Mouse (Mus musculus) limb, embryonic 12.5 days (tissue): ENCODE measurements around the gene Baz1b. TPM values are rescaled to one million over a fixed set of nuclear protein-coding genes. Genes with fewer than 3 reads are reported as not detected.

ENCODE experiments used
- ATAC-seq: fragments of 200-750 bp; cut with Nextera tagmentation; 2 replicates; pipeline ENCODE4 v1.8.0; 2017; ENCODE audit warnings: low read depth, moderate TSS enrichment; ENCODE audit not compliant: insufficient number of reproducible peaks, insufficient read depth, low FRiP score, low TSS enrichment
- H3K27ac ChIP-seq: fragments of 300-500 bp; sonication (generic); 2 replicates; pipeline ENCODE4 v1.5.1; 2016; ENCODE audit warnings: mild to moderate bottlenecking, moderate library complexity
- H3K27me3 ChIP-seq: fragments of 300-500 bp; sonication (generic); 2 replicates; pipeline ENCODE4 v1.6.1; 2016; ENCODE audit warnings: mild to moderate bottlenecking, moderate library complexity
- H3K36me3 ChIP-seq: fragments of 300-500 bp; sonication (generic); 2 replicates; pipeline ENCODE4 v1.6.1; 2016; ENCODE audit warnings: mild to moderate bottlenecking, moderate library complexity
- H3K4me1 ChIP-seq: fragments of 300-500 bp; sonication (generic); replicated peaks from 2 replicates; pipeline ENCODE4 v1.6.1; 2016
- H3K4me2 ChIP-seq: fragments of 300-500 bp; sonication (generic); 2 replicates; pipeline ENCODE4 v1.6.1; 2016; ENCODE audit warnings: mild to moderate bottlenecking, moderate library complexity
- H3K4me3 ChIP-seq: fragments of 300-500 bp; sonication (generic); replicated peaks from 2 replicates; pipeline ENCODE4 v1.5.1; 2016; ENCODE audit warnings: mild to moderate bottlenecking
- H3K9ac ChIP-seq: fragments of 300-500 bp; sonication (generic); replicated peaks from 2 replicates; pipeline ENCODE4 v1.6.1; 2016; ENCODE audit warnings: mild to moderate bottlenecking, moderate library complexity
- H3K9me3 ChIP-seq: fragments of 300-500 bp; sonication (generic); 2 replicates; pipeline ENCODE4 v1.6.1; 2016; ENCODE audit warnings: mild to moderate bottlenecking, moderate library complexity
- WGBS: fragments of 180-500 bp; shearing (Covaris S2); methylation state at CpG from one replicate; pipeline ENCODE4 v1.1.7; 2016; 5-methylcytosine and 5-hydroxymethylcytosine counted together
- polyA plus RNA-seq: library from polyadenylated mRNA; unstranded; fragments of >200 nt; fragmentation: Nextera tagmentation; extraction: Ambion mirVana; gene quantifications from 2 replicates; pipeline ENCODE4 v1.2.1, GENCODE M21; 2016

The Baz1b gene
- polyA plus RNA-seq, 1 experiment from 2014 or later = 73.6 TPM

DNA sequence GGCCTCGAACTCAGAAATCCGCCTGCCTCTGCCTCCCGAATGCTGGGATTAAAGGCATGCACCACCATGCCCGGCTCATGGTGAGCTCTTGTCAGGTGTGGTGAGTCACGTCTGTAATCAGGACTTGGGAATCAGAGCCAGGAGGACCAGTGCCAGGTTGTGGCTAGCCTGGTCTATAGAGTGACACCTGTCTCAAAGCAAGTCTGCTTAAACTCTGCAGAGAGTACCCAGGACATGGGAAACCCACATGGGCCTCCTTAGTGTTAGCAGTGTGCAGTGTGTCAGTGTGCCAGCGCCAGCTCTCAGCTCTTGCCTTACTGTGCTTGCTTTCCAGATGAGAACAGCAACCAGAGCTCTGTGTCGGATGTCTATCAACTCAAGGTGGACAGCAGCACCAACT is 7.4 kb upstream of the Baz1b start:
- no peak overlapping the region for H3K4me3 ChIP-seq
- H3K27me3 ChIP-seq = no peaks in the 10 kb centered on the region
- H3K36me3 ChIP-seq = peaks cover 75% of the 10 kb centered on the region
- no peak for ATAC-seq
- H3K9me3 ChIP-seq = no peaks in the 10 kb centered on the region
- no peaks in the 10 kb centered on the region for H3K4me1 ChIP-seq
- WGBS = 91% methylated on average over 7 of the region's 7 CpGs
- no peak overlapping the region for H3K27ac ChIP-seq
- H3K9ac ChIP-seq = no peak overlapping the region
- no peak overlapping the region for H3K4me2 ChIP-seq

DNA sequence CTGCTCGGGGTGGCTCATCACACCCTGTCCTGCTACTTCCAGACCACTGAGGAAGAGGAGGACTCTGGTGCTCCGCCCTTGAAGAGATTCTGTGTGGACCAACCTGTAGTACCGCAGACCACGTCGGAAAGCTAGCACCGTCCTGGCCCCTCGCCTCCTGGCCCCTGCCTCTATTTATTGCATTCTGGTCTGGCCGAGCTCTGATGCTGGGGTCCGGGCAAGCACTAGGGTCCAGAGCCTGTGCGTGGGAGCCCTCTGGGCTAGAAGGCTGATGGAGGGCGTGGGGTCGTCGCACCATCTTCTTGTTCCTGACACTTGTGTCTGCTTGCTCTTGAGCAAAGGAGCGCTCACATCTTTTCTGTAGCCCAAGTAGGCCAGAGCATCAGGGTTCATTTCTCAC is 6.3 kb upstream of the Baz1b start:
- Histone ChIP-seq H3K36me3 (peaks cover 67% of the 10 kb centered on the region), H3K4me1 (no peaks in the 10 kb centered on the region), H3K9ac (no peak overlapping the region), H3K4me3 (no peak overlapping the region), H3K27ac (no peak overlapping the region), H3K27me3 (no peaks in the 10 kb centered on the region), H3K4me2 (no peak overlapping the region), H3K9me3 (no peaks in the 10 kb centered on the region)
- ATAC-seq = no peak
- 92% methylated on average over 14 of the region's 14 CpGs for WGBS

DNA sequence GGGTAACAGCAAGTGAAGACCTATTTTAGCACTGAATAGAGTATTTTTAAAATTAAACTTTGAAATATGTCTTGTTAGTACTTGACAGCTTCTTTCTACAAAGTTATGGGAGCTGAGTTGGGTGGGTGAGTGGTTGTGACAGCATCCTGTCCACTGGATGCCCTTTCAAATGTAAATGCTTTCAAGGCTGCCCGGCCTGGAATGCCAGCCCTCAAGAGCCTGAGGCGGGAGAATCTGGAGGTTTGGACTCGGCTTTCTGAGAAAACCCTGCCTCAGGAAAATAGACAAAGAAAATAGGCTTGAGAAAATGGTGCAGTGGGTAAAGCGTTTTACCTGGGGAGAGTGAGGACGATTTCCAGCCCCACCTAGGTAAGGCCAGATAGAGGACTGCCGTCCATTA is 5.3 kb upstream of the Baz1b start:
- no peak for ATAC-seq
- WGBS = 82% methylated on average over 6 of the region's 6 CpGs
- Histone ChIP-seq H3K27me3 (no peaks in the 10 kb centered on the region), H3K4me1 (no peaks in the 10 kb centered on the region), H3K9ac (no peak overlapping the region), H3K4me3 (no peak overlapping the region), H3K36me3 (peaks cover 61% of the 10 kb centered on the region), H3K4me2 (no peak overlapping the region), H3K27ac (no peak overlapping the region), H3K9me3 (no peaks in the 10 kb centered on the region)

DNA sequence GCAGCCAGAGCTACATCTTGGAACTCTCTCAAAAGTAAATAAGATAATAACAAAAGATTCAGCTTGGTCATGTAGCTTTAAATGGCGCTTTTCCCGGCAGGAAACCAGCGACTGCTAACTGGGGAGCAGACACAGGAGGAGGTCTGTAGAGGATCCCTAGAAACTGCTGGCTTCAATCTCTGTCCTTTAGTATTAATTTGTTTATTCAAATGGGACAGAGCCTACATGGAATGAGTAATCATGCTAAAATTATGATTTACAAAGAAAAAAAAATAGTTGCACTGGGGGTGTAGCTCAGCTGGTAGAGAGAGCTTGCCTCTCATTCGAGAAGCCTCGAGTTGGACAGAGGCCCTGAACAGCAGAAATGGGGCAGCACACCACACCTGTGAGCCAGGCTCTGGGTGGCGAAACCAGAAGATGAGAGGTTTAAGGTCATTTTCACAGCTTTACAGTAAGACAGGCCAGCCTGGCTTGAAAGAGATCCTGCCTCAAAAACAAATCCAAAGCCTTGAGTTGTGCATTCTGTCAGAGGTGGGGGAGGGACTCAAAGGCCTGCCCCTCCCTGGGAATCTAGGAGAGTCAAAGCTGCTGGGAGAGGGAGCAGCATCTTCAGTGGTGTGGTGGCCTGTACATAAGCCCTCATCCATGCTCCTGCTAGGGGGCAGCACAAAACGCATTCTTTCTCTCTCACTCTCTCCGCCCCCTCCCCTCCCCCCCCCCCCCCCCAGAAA is 3.8 kb upstream of the Baz1b start:
- H3K9ac ChIP-seq = no peak overlapping the region
- H3K4me2 ChIP-seq = no peak overlapping the region
- ATAC-seq = no peak
- H3K27ac ChIP-seq = no peak overlapping the region
- no peaks in the 10 kb centered on the region for H3K9me3 ChIP-seq
- peaks cover 46% of the 10 kb centered on the region for H3K36me3 ChIP-seq
- no peaks in the 10 kb centered on the region for H3K4me1 ChIP-seq
- H3K27me3 ChIP-seq = no peaks in the 10 kb centered on the region
- no peak overlapping the region for H3K4me3 ChIP-seq
- 57% methylated on average over 8 of the region's 8 CpGs for WGBS

DNA sequence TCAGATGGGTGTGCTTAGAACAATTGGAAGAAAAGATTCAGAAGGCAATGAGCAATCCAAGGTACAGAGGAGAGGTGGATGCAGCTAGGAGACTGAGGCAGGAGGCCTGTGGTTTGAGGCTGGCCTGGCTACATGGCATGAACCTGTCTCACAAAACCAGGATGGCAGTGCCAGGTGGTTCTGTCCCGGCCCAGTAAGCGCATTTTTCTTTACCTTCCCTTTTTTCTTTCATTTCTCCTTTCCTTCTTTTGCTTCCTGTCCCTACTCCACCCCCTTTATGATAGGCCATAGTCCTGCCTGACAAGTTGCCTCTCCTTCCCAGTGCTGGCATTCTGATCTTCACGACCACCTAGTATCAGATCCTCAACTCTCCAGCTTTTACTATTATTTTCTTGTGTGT is 2.0 kb upstream of the Baz1b start:
- Histone ChIP-seq H3K9ac (no peak overlapping the region), H3K4me3 (no peak overlapping the region), H3K27ac (no peak overlapping the region), H3K4me1 (peaks cover 14% of the 10 kb centered on the region), H3K36me3 (peaks cover 37% of the 10 kb centered on the region), H3K4me2 (no peak overlapping the region), H3K9me3 (no peaks in the 10 kb centered on the region), H3K27me3 (no peaks in the 10 kb centered on the region)
- WGBS = 95% methylated on average over 3 of the region's 3 CpGs
- ATAC-seq = no peak

DNA sequence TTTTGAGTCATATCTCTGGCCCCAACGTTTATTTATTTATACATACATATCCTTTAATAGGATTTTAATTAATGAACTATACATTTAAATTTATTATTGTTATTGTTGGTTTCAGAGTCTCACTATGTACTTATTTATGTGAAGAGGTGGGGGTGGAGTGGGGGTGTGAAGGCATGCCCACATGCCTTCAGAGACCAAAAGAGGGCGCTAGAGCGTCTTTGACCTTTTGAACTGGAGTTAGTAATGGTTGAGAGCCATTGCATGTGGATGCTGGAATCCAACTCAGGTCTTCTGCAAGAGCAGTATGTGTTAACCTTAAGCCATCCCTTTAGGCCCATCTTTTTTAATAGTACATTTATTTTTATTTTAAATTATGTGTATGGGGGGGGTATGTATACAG is 1.5 kb upstream of the Baz1b start:
- H3K4me2 ChIP-seq = no peak overlapping the region
- no peaks in the 10 kb centered on the region for H3K27me3 ChIP-seq
- H3K36me3 ChIP-seq = peaks cover 37% of the 10 kb centered on the region
- H3K4me1 ChIP-seq = peaks cover 18% of the 10 kb centered on the region
- no peak overlapping the region for H3K9ac ChIP-seq
- no peak overlapping the region for H3K4me3 ChIP-seq
- H3K9me3 ChIP-seq = no peaks in the 10 kb centered on the region
- WGBS = 43% methylated on average over 3 of the region's 3 CpGs
- no peak for ATAC-seq
- no peak overlapping the region for H3K27ac ChIP-seq

DNA sequence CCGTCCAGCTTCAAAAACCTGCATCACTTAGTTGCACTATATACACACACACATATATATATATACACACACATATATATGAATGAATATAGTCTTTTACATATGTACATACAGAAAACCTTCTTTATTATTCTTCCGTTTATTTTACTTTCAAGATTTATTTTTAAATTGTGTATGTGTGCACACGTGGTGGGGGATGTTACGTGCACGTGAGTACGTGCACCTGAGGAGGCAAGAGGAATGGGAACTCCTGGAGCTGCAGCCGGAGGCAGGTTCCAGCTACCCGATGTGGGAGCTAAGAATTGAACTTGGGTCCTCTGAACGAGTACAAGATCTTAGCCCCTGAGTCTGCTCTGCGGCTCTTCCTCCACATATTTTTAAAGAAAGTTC is 838 bp upstream of the Baz1b start:
- Histone ChIP-seq H3K36me3 (peaks cover 33% of the 10 kb centered on the region), H3K9ac (peak overlapping the region; percentile 98), H3K27ac (peak overlapping the region; percentile 99), H3K4me2 (peak overlapping the region; percentile 73), H3K27me3 (no peaks in the 10 kb centered on the region), H3K4me1 (peaks cover 20% of the 10 kb centered on the region), H3K4me3 (peak overlapping the region; percentile 98), H3K9me3 (no peaks in the 10 kb centered on the region)
- WGBS = 21% methylated on average over 10 of the region's 10 CpGs
- no peak for ATAC-seq

DNA sequence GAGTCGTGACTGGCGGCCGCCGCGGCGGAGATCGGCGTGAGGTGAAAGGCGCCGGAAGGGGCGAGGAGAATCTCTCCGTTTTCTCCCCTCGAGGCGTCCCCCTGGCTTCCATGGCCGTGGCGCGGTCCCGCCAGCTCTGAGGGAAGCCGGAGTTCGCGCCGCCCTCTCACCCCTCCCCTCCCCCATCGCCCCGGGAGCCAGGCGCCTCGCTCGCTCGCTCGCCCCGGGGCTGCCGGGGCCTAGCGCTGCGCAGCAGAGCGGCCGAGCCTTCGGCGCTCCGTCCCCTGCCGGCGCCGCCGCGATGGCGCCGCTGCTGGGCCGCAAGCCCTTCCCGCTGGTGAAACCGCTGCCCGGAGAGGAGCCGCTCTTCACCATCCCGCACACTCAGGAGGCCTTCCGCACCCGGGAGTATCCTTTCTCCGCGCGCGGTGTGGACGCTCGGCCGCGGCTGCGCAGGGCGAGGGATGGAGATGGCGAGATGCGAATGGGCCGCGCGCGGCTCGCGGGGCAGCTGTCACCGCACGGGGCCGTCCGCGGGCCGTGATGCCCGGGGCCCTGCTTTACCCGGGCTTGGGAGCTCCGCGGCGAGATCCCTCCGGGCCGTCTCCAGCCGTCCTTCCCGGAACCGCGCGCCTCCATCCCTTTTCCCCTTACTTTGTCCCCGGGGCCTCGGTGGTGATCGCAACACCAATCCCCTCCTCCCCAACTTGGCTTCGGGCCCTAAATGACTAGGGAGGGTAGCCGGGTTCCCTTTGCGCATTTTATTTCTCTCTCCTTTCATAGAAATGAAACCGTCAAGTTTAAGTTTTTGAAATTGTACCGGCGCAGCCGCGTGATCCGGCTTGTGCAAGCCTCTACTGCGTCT is 517 bp downstream of the Baz1b start:
- Histone ChIP-seq H3K36me3 (peaks cover 33% of the 10 kb centered on the region), H3K9ac (peak overlapping the region; percentile 98), H3K9me3 (no peaks in the 10 kb centered on the region), H3K27me3 (no peaks in the 10 kb centered on the region), H3K4me3 (peak overlapping the region; percentile 98), H3K27ac (peak overlapping the region; percentile 99), H3K4me2 (peak overlapping the region; percentile 73), H3K4me1 (peaks cover 24% of the 10 kb centered on the region)
- under 1% methylated on average over 92 of the region's 102 CpGs for WGBS
- peak; percentile 32 for ATAC-seq

DNA sequence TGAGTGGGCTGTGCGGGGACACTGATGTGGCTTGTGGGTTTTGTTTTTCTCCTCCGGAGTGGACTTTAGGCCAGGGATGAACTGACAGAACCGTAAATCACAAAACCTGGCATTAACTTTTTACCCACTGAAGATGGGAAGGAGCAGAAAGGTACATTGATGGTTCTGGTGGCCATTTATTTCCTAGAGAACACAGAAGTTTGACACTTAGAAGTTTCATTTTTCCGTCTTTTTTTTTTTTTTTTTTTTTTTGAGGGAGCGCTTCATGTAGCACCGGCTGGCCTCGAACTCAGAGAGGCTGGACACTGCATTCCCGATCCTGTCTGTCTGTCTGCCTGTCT is 1.1 kb downstream of the Baz1b start:
- Histone ChIP-seq H3K27ac (peak overlapping the region; percentile 99), H3K4me1 (peaks cover 30% of the 10 kb centered on the region), H3K27me3 (no peaks in the 10 kb centered on the region), H3K4me3 (peak overlapping the region; percentile 98), H3K36me3 (peaks cover 36% of the 10 kb centered on the region), H3K9me3 (no peaks in the 10 kb centered on the region), H3K4me2 (peak overlapping the region; percentile 73), H3K9ac (peak overlapping the region; percentile 98)
- WGBS = 0% methylated on average over 8 of the region's 8 CpGs
- ATAC-seq = no peak

DNA sequence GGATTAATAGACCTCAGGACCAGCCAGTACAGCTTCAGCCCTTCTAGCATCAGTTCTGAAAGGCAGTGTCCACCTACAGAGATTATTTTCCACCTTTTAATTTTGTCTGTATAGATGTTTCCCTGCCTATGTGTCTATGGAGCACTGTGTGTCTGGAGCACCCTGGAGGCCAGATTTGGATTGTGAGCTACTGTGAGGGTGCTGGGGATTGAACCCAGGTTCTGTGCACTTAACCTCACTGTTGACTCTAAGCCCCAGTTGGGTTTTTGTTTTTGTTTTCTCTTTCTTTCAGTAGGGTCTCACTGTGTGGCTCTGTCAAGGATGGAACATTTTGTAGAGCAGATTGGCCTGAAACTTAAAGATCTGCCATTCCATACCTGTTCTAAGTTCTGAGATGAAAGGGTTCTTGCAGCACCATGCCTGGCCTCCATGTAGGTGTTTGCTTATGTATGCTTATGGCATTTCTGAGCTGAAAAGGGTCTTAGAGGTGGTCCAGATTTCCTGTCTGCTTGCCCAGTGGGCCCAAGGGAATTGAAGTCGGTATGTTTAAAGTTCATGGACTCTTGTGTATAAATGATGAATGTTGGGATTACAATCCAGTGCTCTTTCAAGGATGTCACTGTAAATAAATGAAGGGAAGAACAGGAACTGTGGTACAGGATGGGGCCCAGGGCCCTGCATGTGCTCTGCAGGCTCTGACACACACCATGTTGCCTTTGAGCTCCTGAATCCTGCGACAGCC is 2.4 kb downstream of the Baz1b start:
- H3K36me3 ChIP-seq = peaks cover 47% of the 10 kb centered on the region
- H3K4me2 ChIP-seq = peak overlapping the region; percentile 73
- ATAC-seq = no peak
- H3K4me1 ChIP-seq = peaks cover 33% of the 10 kb centered on the region
- H3K9ac ChIP-seq = peak overlapping the region; percentile 98
- 67% methylated on average over 2 of the region's 2 CpGs for WGBS
- H3K4me3 ChIP-seq = peak overlapping the region; percentile 98
- no peaks in the 10 kb centered on the region for H3K27me3 ChIP-seq
- H3K9me3 ChIP-seq = no peaks in the 10 kb centered on the region
- H3K27ac ChIP-seq = no peak overlapping the region

DNA sequence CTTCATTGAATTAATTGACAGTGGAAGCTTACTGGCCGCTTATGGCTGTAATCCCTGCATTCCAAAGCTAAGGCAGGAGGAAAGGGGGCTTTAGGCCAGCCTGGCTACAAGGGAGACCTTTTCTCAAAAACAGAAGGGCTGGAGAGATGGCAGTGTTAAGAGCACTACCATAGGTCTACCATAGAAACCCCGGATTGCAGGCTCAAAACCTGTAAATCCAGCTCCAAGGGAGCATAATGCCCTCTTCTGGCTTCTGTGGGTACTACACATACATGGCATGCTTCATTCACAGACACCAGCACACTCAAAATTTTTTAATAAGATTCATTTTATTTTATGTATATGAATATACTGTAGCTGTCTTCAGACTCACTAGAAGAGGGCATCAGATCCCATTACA is 4.6 kb downstream of the Baz1b start:
- no peak overlapping the region for H3K4me2 ChIP-seq
- 25% methylated on average over 2 of the region's 2 CpGs for WGBS
- no peaks in the 10 kb centered on the region for H3K9me3 ChIP-seq
- no peak overlapping the region for H3K27ac ChIP-seq
- H3K4me1 ChIP-seq = peaks cover 33% of the 10 kb centered on the region
- H3K36me3 ChIP-seq = peaks cover 63% of the 10 kb centered on the region
- no peak overlapping the region for H3K4me3 ChIP-seq
- no peak for ATAC-seq
- no peak overlapping the region for H3K9ac ChIP-seq
- H3K27me3 ChIP-seq = no peaks in the 10 kb centered on the region
